Mouse (Mus musculus) hindbrain, postnatal 0 days (tissue): Measurements from ENCODE around the gene Drc1. TPM values are rescaled to one million over a fixed set of nuclear protein-coding genes. Genes with fewer than 3 reads are reported as not detected.

ENCODE experiments used
- ATAC-seq: fragments of 200-750 bp; cut with Nextera tagmentation; 2 replicates; pipeline ENCODE4 v1.8.0; 2017; ENCODE audit warnings: mild to moderate bottlenecking, moderate TSS enrichment, moderate library complexity
- DNase-seq: peaks from one replicate; pipeline ENCODE4 v3.0.0-alpha.2; 2015; ENCODE audit warnings: low spot score
- H3K27ac ChIP-seq: fragments of 300-500 bp; sonication (generic); 2 replicates; pipeline ENCODE4 v1.5.1; 2014; ENCODE audit warnings: mild to moderate bottlenecking
- H3K27me3 ChIP-seq: fragments of 300-500 bp; sonication (generic); 2 replicates; pipeline ENCODE4 v1.6.1; 2014; ENCODE audit warnings: low read length, mixed read lengths; ENCODE audit not compliant: insufficient read depth
- H3K36me3 ChIP-seq: fragments of 300-500 bp; sonication (generic); 2 replicates; pipeline ENCODE4 v1.6.1; 2014; ENCODE audit warnings: low read length, mixed read lengths; ENCODE audit not compliant: insufficient read depth
- H3K4me1 ChIP-seq: fragments of 300-500 bp; sonication (generic); 2 replicates; pipeline ENCODE4 v1.6.1; 2014; ENCODE audit warnings: antibody characterized with exemption, low read length, mixed read lengths; ENCODE audit not compliant: insufficient read depth
- H3K4me2 ChIP-seq: fragments of 300-500 bp; sonication (generic); 2 replicates; pipeline ENCODE4 v1.6.1; 2014; ENCODE audit warnings: low read depth, mild to moderate bottlenecking, low read length, moderate library complexity, mixed read lengths
- H3K4me3 ChIP-seq: fragments of 300-500 bp; sonication (generic); 2 replicates; pipeline ENCODE4 v1.5.1; 2014; ENCODE audit warnings: low read length
- H3K9ac ChIP-seq: fragments of 300-500 bp; sonication (generic); replicated peaks from 2 replicates; pipeline ENCODE4 v1.6.1; 2014; ENCODE audit warnings: mild to moderate bottlenecking, low read length, moderate library complexity, mixed read lengths
- H3K9me3 ChIP-seq: fragments of 300-500 bp; sonication (generic); 2 replicates; pipeline ENCODE4 v1.6.1; 2016; ENCODE audit warnings: low read length, mixed read lengths
- CTCF ChIP-seq: IDR thresholded peaks from 2 replicates; pipeline ENCODE4 v1.5.1; 2016; ENCODE audit warnings: antibody characterized with exemption, control low read depth, low read depth
- WGBS: fragments of 180-500 bp; shearing (Covaris S2); extraction: QIAGEN DNeasy Blood & Tissue Kit; methylation state at CpG from one replicate; pipeline ENCODE4 v1.1.7; 2014; 5-methylcytosine and 5-hydroxymethylcytosine counted together
- polyA plus RNA-seq: library from polyadenylated mRNA; unstranded; fragments of >200 nt; fragmentation: Nextera tagmentation; extraction: Ambion mirVana; gene quantifications from 2 replicates; pipeline ENCODE4 v1.2.1, GENCODE M21; 2015
- total RNA-seq: library from RNA; depleted of rRNA; stranded (reverse); fragments of >200 nt; gene quantifications from 2 replicates; pipeline ENCODE4 v1.2.3, GENCODE M21; 2014

Drc1 gene
- total and polyA plus RNA-seq, 2 experiments from 2014 or later = 4.6 to 6.6 TPM

GRCm38 (mm10) chr5:30343886-30344285 lies 62.7 kb downstream of the Drc1 start:
- no peak overlapping the region for H3K4me3 ChIP-seq
- H3K4me1 ChIP-seq = no peaks in the 10 kb centered on the region
- no peaks in the 10 kb centered on the region for H3K36me3 ChIP-seq
- WGBS = 80% methylated on average over 5 of the region's 5 CpGs
- no peaks in the 10 kb centered on the region for H3K9me3 ChIP-seq
- DNase-seq (no peak), ATAC-seq (no peak)
- no peak overlapping the region for H3K4me2 ChIP-seq
- TF ChIP-seq CTCF = no peak
- H3K9ac ChIP-seq = no peak overlapping the region
- H3K27me3 ChIP-seq = no peaks in the 10 kb centered on the region
- H3K27ac ChIP-seq = no peak overlapping the region

GRCm38 (mm10) chr5:30353605-30354004 lies 72.4 kb downstream of the Drc1 start:
- no peak for DNase-seq
- H3K27me3 ChIP-seq = no peaks in the 10 kb centered on the region
- H3K36me3 ChIP-seq = no peaks in the 10 kb centered on the region
- H3K4me2 ChIP-seq = no peak overlapping the region
- H3K4me1 ChIP-seq = no peaks in the 10 kb centered on the region
- 76% methylated on average over 3 of the region's 3 CpGs for WGBS
- no peak overlapping the region for H3K4me3 ChIP-seq
- no peaks in the 10 kb centered on the region for H3K9me3 ChIP-seq
- ATAC-seq = no peak
- no peak overlapping the region for H3K27ac ChIP-seq
- no peak for TF ChIP-seq CTCF
- no peak overlapping the region for H3K9ac ChIP-seq

- TF ChIP-seq CTCF = no peak
- no peak overlapping the region for H3K27ac ChIP-seq
- ATAC-seq = no peak
- no peaks in the 10 kb centered on the region for H3K27me3 ChIP-seq
- H3K4me2 ChIP-seq = no peak overlapping the region
- no peak overlapping the region for H3K4me3 ChIP-seq
- no peak overlapping the region for H3K9ac ChIP-seq
- H3K4me1 ChIP-seq = no peaks in the 10 kb centered on the region
- WGBS = 86% methylated on average over 7 of the region's 7 CpGs
- H3K36me3 ChIP-seq = no peaks in the 10 kb centered on the region
- DNase-seq = no peak
- no peaks in the 10 kb centered on the region for H3K9me3 ChIP-seq
Measured at GRCm38 (mm10) chr5:30355114-30355513, 73.9 kb downstream of the Drc1 start.

- 87% methylated on average over 14 of the region's 14 CpGs for WGBS
- no peak for TF ChIP-seq CTCF
- H3K4me3 ChIP-seq = no peak overlapping the region
- no peak overlapping the region for H3K27ac ChIP-seq
- no peaks in the 10 kb centered on the region for H3K9me3 ChIP-seq
- no peak for DNase-seq
- H3K4me1 ChIP-seq = no peaks in the 10 kb centered on the region
- no peak for ATAC-seq
- no peak overlapping the region for H3K4me2 ChIP-seq
- no peaks in the 10 kb centered on the region for H3K27me3 ChIP-seq
- H3K36me3 ChIP-seq = no peaks in the 10 kb centered on the region
- H3K9ac ChIP-seq = no peak overlapping the region
Measured at GRCm38 (mm10) chr5:30355559-30356159, 74.5 kb downstream of the Drc1 start.

- H3K36me3 ChIP-seq = no peaks in the 10 kb centered on the region
- no peaks in the 10 kb centered on the region for H3K27me3 ChIP-seq
- H3K4me3 ChIP-seq = no peak overlapping the region
- H3K4me2 ChIP-seq = no peak overlapping the region
- H3K4me1 ChIP-seq = no peaks in the 10 kb centered on the region
- no peak for TF ChIP-seq CTCF
- 84% methylated on average over 7 of the region's 7 CpGs for WGBS
- H3K9me3 ChIP-seq = no peaks in the 10 kb centered on the region
- ATAC-seq (no peak), DNase-seq (no peak)
- no peak overlapping the region for H3K9ac ChIP-seq
- no peak overlapping the region for H3K27ac ChIP-seq
Measured at GRCm38 (mm10) chr5:30356647-30357046, 75.5 kb downstream of the Drc1 start.

- H3K9me3 ChIP-seq = no peaks in the 10 kb centered on the region
- ATAC-seq (no peak), DNase-seq (no peak)
- no peak overlapping the region for H3K9ac ChIP-seq
- no peak overlapping the region for H3K27ac ChIP-seq
- no peak overlapping the region for H3K4me2 ChIP-seq
- H3K4me3 ChIP-seq = no peak overlapping the region
- H3K36me3 ChIP-seq = no peaks in the 10 kb centered on the region
- no peaks in the 10 kb centered on the region for H3K4me1 ChIP-seq
- no peaks in the 10 kb centered on the region for H3K27me3 ChIP-seq
- 79% methylated on average over 10 of the region's 10 CpGs for WGBS
- TF ChIP-seq CTCF = no peak
Measured at GRCm38 (mm10) chr5:30358436-30359099, 77.4 kb downstream of the Drc1 start.

GRCm38 (mm10) chr5:30367405-30367804 lies 86.2 kb downstream of the Drc1 start:
- TF ChIP-seq CTCF = no peak
- Histone ChIP-seq H3K9ac (no peak overlapping the region), H3K4me2 (no peak overlapping the region), H3K4me1 (no peaks in the 10 kb centered on the region), H3K9me3 (no peaks in the 10 kb centered on the region), H3K27me3 (no peaks in the 10 kb centered on the region), H3K36me3 (no peaks in the 10 kb centered on the region), H3K4me3 (no peak overlapping the region), H3K27ac (no peak overlapping the region)
- 74% methylated on average over 8 of the region's 8 CpGs for WGBS
- ATAC-seq (no peak), DNase-seq (no peak)
